Mouse (Mus musculus): ENCODE data around the gene Fam189b.

DNA sequence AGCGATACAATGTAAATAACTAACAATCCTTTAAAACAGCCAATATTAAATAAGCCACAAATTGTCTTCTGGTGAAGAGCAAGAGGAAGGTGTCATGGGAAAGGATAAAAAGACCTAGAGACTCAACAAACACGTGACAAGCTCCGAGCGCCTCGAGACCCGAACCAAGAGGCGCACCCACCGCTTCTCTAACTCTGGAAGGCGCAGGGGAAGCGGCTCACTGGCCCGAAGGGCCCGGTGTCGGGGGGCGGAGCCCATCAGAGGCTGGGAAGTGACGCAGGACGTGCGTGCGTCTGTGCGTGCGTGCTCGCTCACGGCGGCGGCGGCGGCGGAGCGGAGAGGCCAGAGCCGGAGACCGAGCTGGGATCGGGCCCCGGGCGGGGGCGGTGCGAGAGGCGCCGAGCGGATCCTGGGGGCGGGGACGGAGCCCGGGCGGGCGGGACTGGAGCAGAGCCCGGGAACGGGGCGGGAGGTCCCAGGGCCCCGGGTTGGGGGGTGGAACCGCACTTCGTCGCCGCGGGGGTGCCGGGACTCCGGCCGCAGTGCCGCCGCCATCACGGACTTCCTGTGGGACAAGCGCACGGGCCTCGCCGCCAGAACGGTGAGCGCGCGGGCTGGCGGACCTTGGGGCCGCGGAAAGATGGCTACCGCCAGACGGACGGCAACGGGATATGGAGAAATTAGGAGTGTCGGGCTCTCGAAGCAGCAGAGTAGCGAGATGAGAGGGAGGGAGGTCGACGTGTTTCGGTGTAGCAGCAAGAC, 18.3 kb upstream of the Fam189b start, which contains the start of gene Clk2:
- TF ChIP-seq CTCF (IDR thresholded peaks at IDR 0.05; ENCODE audit: low read depth): no peak
- no peak for TF ChIP-seq EP300 (IDR thresholded peaks at IDR 0.05; ENCODE audit: low read depth)

All from heart, postnatal 0 days (tissue).